Mouse (Mus musculus) limb, embryonic 13.5 days (tissue): Measurements from ENCODE around the gene Apol6. TPM values are rescaled to one million over a fixed set of nuclear protein-coding genes. Genes with fewer than 3 reads are reported as not detected.
A peak's percentile ranks its signal among the peaks of the same experiment; 100 is the strongest.

ENCODE experiments used
- ATAC-seq: fragments of 200-750 bp; cut with Nextera tagmentation; 2 replicates; pipeline ENCODE4 v1.8.0; 2017; ENCODE audit warnings: low read depth, moderate number of reproducible peaks, moderate TSS enrichment; ENCODE audit not compliant: low FRiP score
- H3K27ac ChIP-seq: fragments of 300-500 bp; sonication (generic); 2 replicates; pipeline ENCODE4 v1.5.1; 2015; ENCODE audit warnings: inconsistent platforms, mild to moderate bottlenecking, moderate library complexity
- H3K27me3 ChIP-seq: fragments of 300-500 bp; sonication (generic); 2 replicates; pipeline ENCODE4 v1.6.1; 2015; ENCODE audit warnings: mild to moderate bottlenecking, inconsistent platforms
- H3K36me3 ChIP-seq: fragments of 300-500 bp; sonication (generic); 2 replicates; pipeline ENCODE4 v1.6.1; 2015; ENCODE audit warnings: inconsistent platforms, mild to moderate bottlenecking, moderate library complexity
- H3K4me1 ChIP-seq: fragments of 300-500 bp; sonication (generic); 2 replicates; pipeline ENCODE4 v1.6.1; 2015; ENCODE audit warnings: inconsistent platforms
- H3K4me2 ChIP-seq: fragments of 300-500 bp; sonication (generic); replicated peaks from 2 replicates; pipeline ENCODE4 v1.6.1; 2015; ENCODE audit warnings: inconsistent platforms, mild to moderate bottlenecking, moderate library complexity
- H3K4me3 ChIP-seq: fragments of 300-500 bp; sonication (generic); 2 replicates; pipeline ENCODE4 v1.5.1; 2015; ENCODE audit warnings: moderate library complexity, mild to moderate bottlenecking, inconsistent platforms
- H3K9ac ChIP-seq: fragments of 300-500 bp; sonication (generic); 2 replicates; pipeline ENCODE4 v1.6.1; 2015; ENCODE audit warnings: mild to moderate bottlenecking, inconsistent platforms
- H3K9me3 ChIP-seq: fragments of 300-500 bp; sonication (generic); 2 replicates; pipeline ENCODE4 v1.6.1; 2016; ENCODE audit warnings: inconsistent platforms
- WGBS: fragments of 180-500 bp; shearing (Covaris S2); methylation state at CpG from one replicate; pipeline ENCODE4 v1.1.7; 2015; 5-methylcytosine and 5-hydroxymethylcytosine counted together
- polyA plus RNA-seq: library from polyadenylated mRNA; unstranded; fragments of >200 nt; fragmentation: Nextera tagmentation; extraction: Ambion mirVana; gene quantifications from 2 replicates; pipeline ENCODE4 v1.2.1, GENCODE M21; 2015

Gene Apol6
- polyA plus RNA-seq, 1 experiment from 2014 or later, result not detected

GRCm38 (mm10) chr15:77035643-77036042 is 8.9 kb upstream of the Apol6 start:
- Histone ChIP-seq H3K27me3 (no peaks in the 10 kb centered on the region), H3K9ac (0 out of 2 replicates have a peak overlapping the region, but pooled peaks have one; percentile 13), H3K27ac (peak overlapping the region; percentile 99), H3K4me1 (peaks cover 59% of the 10 kb centered on the region), H3K36me3 (no peaks in the 10 kb centered on the region), H3K4me2 (no peak overlapping the region), H3K4me3 (no peak overlapping the region), H3K9me3 (no peaks in the 10 kb centered on the region)
- 63% methylated on average over 3 of the region's 3 CpGs for WGBS
- no peak for ATAC-seq

DNA sequence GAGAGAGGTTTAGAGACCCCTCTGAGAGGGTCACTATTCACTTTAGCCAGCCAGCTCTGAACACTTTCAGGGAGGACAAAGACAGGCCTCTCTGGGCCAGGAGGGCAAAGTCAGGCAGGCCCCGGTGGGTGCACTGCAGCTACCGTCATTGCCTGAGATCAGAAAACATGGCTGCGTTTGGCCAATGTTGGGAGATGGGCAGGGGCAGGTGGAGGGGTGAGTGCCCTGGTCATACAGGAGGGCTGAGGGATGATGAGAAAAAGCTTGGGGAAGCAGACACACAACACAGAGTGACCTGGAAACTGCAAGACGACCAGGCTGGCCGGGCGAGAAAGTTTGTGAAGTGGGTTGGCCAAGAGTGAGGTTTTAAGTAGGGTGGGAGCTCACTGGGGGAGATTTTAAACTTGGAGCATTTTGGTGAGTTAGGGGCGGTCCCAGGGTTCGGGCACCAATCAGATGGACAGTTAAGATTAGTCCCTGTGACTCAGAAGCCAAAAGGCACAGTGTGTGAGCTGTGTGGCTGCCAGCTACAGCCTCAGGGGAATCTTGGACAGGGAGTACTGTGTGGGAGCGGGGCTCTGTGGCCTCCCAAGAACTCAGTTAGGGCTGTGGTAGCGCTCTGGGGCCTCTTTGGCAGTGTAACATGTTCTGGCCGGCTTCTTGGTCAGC is 8.1 kb upstream of the Apol6 start:
- Histone ChIP-seq H3K27me3 (no peaks in the 10 kb centered on the region), H3K36me3 (no peaks in the 10 kb centered on the region), H3K4me2 (peak overlapping the region; percentile 38), H3K4me1 (peaks cover 55% of the 10 kb centered on the region), H3K27ac (peak overlapping the region; percentile 99), H3K9ac (peak overlapping the region; percentile 48; the same call in 1 of the 2 replicates), H3K4me3 (no peak overlapping the region), H3K9me3 (no peaks in the 10 kb centered on the region)
- peak; percentile 75 for ATAC-seq
- WGBS, result 58% methylated on average over 11 of the region's 11 CpGs

- Histone ChIP-seq H3K9ac (peak overlapping the region; percentile 48; the same call in 1 of the 2 replicates), H3K4me2 (peak overlapping the region; percentile 38)
Measured at GRCm38 (mm10) chr15:77036989-77037277, 7.6 kb upstream of the Apol6 start.

GRCm38 (mm10) chr15:77037278-77038161 is 7.0 kb upstream of the Apol6 start:
- no peaks in the 10 kb centered on the region for H3K9me3 ChIP-seq
- no peaks in the 10 kb centered on the region for H3K27me3 ChIP-seq
- no peaks in the 10 kb centered on the region for H3K36me3 ChIP-seq
- peak overlapping the region; percentile 99 for H3K27ac ChIP-seq
- 7% methylated on average over 11 of the region's 11 CpGs for WGBS
- H3K9ac ChIP-seq, result peak overlapping the region; percentile 48; the same call in 1 of the 2 replicates
- ATAC-seq, result peak; percentile 87
- H3K4me2 ChIP-seq, result peak overlapping the region; percentile 38
- H3K4me1 ChIP-seq, result peaks cover 54% of the 10 kb centered on the region
- no peak overlapping the region for H3K4me3 ChIP-seq

More at GRCm38 (mm10) chr15:77036989-77037277, 7.6 kb upstream of the Apol6 start:
- ATAC-seq, result peak; percentile 49
- no peak overlapping the region for H3K4me3 ChIP-seq
- H3K27ac ChIP-seq, result peak overlapping the region; percentile 99
- peaks cover 54% of the 10 kb centered on the region for H3K4me1 ChIP-seq
- WGBS, result 17% methylated on average over 2 of the region's 2 CpGs
- no peaks in the 10 kb centered on the region for H3K9me3 ChIP-seq
- no peaks in the 10 kb centered on the region for H3K36me3 ChIP-seq
- H3K27me3 ChIP-seq, result no peaks in the 10 kb centered on the region

GRCm38 (mm10) chr15:77039211-77039700 is 5.3 kb upstream of the Apol6 start:
- H3K4me3 ChIP-seq, result no peak overlapping the region
- peaks cover 60% of the 10 kb centered on the region for H3K4me1 ChIP-seq
- no peaks in the 10 kb centered on the region for H3K36me3 ChIP-seq
- no peak for ATAC-seq
- H3K27me3 ChIP-seq, result no peaks in the 10 kb centered on the region
- no peak overlapping the region; the same call in 1 of the 2 replicates for H3K27ac ChIP-seq
- H3K9me3 ChIP-seq, result no peaks in the 10 kb centered on the region
- 58% methylated on average over 9 of the region's 9 CpGs for WGBS
- no peak overlapping the region for H3K4me2 ChIP-seq
- H3K9ac ChIP-seq, result no peak overlapping the region

DNA sequence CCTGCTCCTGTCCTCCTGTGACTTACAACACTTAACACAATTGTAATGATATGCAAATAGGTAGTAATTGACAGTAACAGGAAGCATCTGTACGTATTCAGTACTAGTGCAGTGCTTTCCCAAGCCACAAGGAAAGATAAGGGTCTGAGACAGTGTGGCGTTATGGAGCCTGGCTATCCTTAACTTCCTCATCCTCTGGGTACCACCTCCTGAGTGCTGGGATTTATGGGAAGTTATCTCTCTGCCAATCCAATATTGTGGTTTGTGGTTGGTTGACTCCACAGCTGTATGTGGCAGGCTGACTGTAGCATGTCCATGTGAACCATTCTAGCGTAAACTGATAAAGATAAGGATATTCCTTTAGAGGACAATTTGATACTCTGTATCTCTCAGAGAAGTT is 3.7 kb upstream of the Apol6 start:
- Histone ChIP-seq H3K36me3 (no peaks in the 10 kb centered on the region), H3K4me3 (no peak overlapping the region), H3K27me3 (no peaks in the 10 kb centered on the region), H3K9me3 (no peaks in the 10 kb centered on the region), H3K9ac (no peak overlapping the region), H3K27ac (no peak overlapping the region), H3K4me2 (no peak overlapping the region), H3K4me1 (peaks cover 52% of the 10 kb centered on the region)
- ATAC-seq, result no peak
- WGBS, result 86% methylated on average over 3 of the region's 3 CpGs

DNA sequence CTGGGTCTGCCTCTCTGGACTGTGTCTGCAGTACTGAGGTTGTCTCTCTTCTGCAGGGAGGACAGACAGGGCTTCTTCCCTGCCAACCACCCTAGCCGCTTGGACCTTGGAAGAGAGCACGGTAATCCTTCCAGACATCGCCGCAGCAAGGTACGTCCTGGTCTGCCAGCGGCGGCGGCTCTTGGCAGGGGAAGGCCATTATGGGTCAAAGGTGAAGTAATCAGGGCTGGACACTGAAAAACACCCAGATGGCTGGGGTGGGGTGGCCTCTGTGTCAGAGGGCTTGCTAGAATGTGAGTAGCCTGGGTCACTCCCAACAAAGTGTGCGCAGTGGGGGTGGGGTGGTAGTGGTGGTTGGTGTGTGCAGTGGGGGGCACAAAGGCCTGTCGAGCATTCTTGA is 1.1 kb downstream of the Apol6 start:
- peaks cover 7% of the 10 kb centered on the region; the same call in 1 of the 2 replicates for H3K4me1 ChIP-seq
- no peaks in the 10 kb centered on the region for H3K27me3 ChIP-seq
- no peaks in the 10 kb centered on the region for H3K36me3 ChIP-seq
- no peak for ATAC-seq
- no peak overlapping the region for H3K9ac ChIP-seq
- H3K4me3 ChIP-seq, result no peak overlapping the region
- no peak overlapping the region for H3K4me2 ChIP-seq
- H3K9me3 ChIP-seq, result no peaks in the 10 kb centered on the region
- no peak overlapping the region for H3K27ac ChIP-seq
- WGBS, result 27% methylated on average over 10 of the region's 10 CpGs

DNA sequence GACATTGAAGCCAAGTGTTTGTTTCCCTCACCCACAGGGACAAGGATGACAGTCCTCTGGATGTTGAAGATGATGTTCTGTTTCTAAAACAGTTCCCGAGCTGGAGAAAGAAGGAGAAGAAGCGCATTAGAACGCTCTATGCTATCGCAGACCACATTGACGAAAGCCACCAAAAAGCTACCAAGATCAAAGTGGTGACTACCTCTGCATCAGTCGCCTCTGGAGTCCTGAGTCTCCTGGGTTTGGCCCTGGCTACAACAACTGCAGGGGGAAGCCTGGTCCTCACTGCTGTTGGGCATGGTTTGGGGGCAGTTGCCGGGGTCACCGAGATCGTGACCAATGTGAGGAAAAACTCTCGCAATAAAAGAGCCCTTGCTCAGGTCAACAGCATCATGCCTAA is 6.0 kb downstream of the Apol6 start, which contains the start of gene Mb:
Gene Mb (minus strand): TSS at position 101 of the 400 bp plus-strand sequence.
- no peak within 1 kb of the TSS for H3K9ac ChIP-seq
- no peaks in the 10 kb centered on the region; the same call in 1 of the 2 replicates for H3K4me1 ChIP-seq
- H3K27me3 ChIP-seq, result no peaks in the 10 kb centered on the region
- no peaks in the 10 kb centered on the region for H3K9me3 ChIP-seq
- no peak within 1 kb of the TSS for H3K27ac ChIP-seq
- ATAC-seq, result no peak
- H3K36me3 ChIP-seq, result no peaks in the 10 kb centered on the region
- whole genome bisulfite sequencing, result 87% methylated on average over 10 of the region's 10 CpGs
- no peak within 1 kb of the TSS for H3K4me3 ChIP-seq
- no peak within 1 kb of the TSS for H3K4me2 ChIP-seq

DNA sequence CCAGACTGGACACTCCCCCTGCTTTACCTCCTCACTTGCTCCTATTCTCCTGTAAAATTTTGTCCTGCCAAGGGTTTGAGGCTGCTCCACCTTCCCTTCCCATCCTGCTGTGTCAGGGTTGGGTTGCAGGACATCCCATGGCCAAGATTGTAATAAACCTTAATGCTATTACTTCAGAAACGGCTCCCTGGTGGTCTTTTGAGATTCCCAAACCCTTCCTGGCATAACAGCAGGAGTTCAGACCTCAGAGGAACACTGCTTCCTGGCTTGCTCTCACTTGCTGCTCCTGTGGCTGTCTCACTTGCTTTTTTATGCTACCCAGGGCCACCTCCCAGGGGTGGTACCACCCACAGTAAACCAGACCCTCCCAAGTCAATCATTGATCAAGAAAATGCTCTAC is 7.6 kb downstream of the Apol6 start:
- no peak overlapping the region for H3K4me2 ChIP-seq
- H3K9ac ChIP-seq, result no peak overlapping the region
- no peaks in the 10 kb centered on the region for H3K27me3 ChIP-seq
- H3K4me1 ChIP-seq, result no peaks in the 10 kb centered on the region; the same call in 1 of the 2 replicates
- H3K4me3 ChIP-seq, result no peak overlapping the region
- WGBS, result 60% methylated on average over 1 of the region's 1 CpGs
- H3K27ac ChIP-seq, result no peak overlapping the region
- ATAC-seq, result no peak
- H3K36me3 ChIP-seq, result no peaks in the 10 kb centered on the region
- H3K9me3 ChIP-seq, result no peaks in the 10 kb centered on the region

DNA sequence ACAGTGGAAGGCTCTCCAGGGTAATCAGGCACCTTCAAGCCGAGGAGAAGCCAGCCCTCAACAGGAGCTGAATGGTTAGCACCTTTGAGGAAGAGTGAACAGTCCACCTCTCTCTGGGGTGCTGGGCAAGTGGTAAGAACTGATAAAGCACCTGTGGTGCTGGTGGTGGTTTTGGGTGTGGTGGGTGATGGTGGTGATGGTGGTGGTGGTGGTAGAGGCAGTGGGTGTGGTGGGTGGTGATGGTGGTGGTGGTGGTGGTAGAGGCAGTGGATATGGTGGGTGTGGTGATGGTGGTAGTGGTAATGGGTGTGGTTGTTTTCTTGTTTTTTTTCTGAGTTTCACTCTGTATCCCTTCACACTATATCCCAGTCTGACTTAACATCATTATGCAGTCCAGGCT is 8.5 kb downstream of the Apol6 start:
- ATAC-seq, result no peak; the same call in 1 of the 2 replicates
- Histone ChIP-seq H3K36me3 (no peaks in the 10 kb centered on the region), H3K27ac (no peak overlapping the region), H3K27me3 (no peaks in the 10 kb centered on the region), H3K4me1 (no peaks in the 10 kb centered on the region; the same call in 1 of the 2 replicates), H3K9me3 (no peaks in the 10 kb centered on the region), H3K4me3 (no peak overlapping the region), H3K9ac (no peak overlapping the region), H3K4me2 (no peak overlapping the region)
- 93% methylated on average over 1 of the region's 1 CpGs for WGBS

DNA sequence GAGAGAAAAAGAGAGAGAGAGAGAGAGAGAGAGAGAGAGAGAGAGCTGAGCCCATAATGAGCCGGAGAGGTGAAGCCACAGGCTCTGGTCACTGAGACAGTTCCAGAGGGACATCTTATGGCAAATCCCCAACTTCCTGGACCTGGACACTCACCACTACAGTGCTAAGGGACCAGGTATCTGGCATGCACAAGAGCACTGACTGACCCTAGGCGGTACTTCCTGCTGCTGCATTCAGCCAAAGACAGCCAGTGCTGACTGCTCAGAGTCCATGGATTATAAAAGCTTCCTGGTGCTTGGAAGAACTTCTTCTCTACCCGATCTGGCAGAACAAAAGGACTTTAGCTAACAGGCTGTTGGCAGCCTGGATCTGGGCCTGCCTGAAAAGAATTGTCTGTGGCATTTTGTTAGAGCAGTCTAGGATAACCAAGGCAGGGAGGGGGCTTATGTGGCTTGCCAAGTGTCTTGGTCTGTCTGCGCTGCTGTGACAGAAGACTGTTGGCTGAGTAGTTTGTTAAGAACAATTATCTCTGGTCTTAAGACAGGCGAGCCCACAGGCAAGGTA is 10.2 kb downstream of the Apol6 start:
- no peak overlapping the region for H3K4me2 ChIP-seq
- peaks cover 6% of the 10 kb centered on the region for H3K9me3 ChIP-seq
- H3K9ac ChIP-seq, result no peak overlapping the region
- ATAC-seq, result no peak
- no peaks in the 10 kb centered on the region for H3K36me3 ChIP-seq
- H3K27ac ChIP-seq, result no peak overlapping the region
- WGBS, result 74% methylated on average over 5 of the region's 5 CpGs
- no peaks in the 10 kb centered on the region; the same call in 1 of the 2 replicates for H3K4me1 ChIP-seq
- H3K27me3 ChIP-seq, result no peaks in the 10 kb centered on the region
- H3K4me3 ChIP-seq, result no peak overlapping the region
